Comparison of ENCODE assay signal across 8 mouse cellular contexts in the genomic region with DNA sequence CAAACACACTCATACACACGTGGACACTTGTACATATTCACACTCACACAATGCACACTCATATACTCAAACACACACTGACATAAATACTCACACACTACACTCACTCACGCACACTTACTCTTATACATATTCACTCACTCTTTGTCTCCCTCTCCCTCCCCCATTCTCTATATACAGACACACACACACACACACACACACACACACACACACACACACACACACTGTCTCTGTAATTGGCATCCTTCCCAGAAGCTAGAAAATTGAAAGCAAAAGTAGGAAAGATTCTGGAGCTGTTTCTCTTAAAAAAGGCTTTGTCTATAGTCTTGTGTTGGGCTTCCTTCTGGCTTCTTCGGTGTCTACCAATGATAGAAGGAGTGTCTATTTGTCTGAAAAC. TPM values are rescaled to one million over a fixed set of nuclear protein-coding genes. Genes with fewer than 3 reads are reported as not detected.
DNase-seq lines count a peak whose midpoint lies in the region; ATAC-seq lines count a peak whose summit lies in the region.
"Had no signal": no experiment of that assay in that cellular context is flagged by ENCODE, and none has a peak within 500 bp of the region (broad histone marks: within the 10 kb centered on the region; RNA-seq: fewer than 3 reads in every experiment).

No protein-coding gene starts in this region.

- intact Hi-C loops in left cerebral cortex, postnatal 14 days (cut with DNase I) = no loop called here
- intact Hi-C loops in left cerebral cortex, postnatal 36 days (cut with DNase I) = no loop called here

- H3K4me3 ChIP-seq in embryonic facial prominence, embryonic 15.5 days (replicated peaks) = no peak overlapping the region

- no peaks in the 10 kb centered on the region for H3K27me3 ChIP-seq in embryonic facial prominence, embryonic 15.5 days

- DNase-seq in left cerebral cortex, postnatal 14 days (ENCODE audit: low spot score in 2 of 2) = peak; percentile 20 to 60
- no peak for DNase-seq in left cerebral cortex, postnatal 36 days (ENCODE audit: low spot score in 2 of 2)
- peak; percentile 65 for DNase-seq in NIH3T3 (ENCODE audit: low read depth)
- peak; percentile 31 for DNase-seq in kidney, postnatal 14 days
- no peak for DNase-seq in cerebellum, postnatal 25 days

- no peak overlapping the region for H3K4me2 ChIP-seq in embryonic facial prominence, embryonic 15.5 days (replicated peaks)

- 0 out of 2 replicates have a peak, but pooled peaks have one; percentile 27 for ATAC-seq in embryonic facial prominence, embryonic 15.5 days (ENCODE audit: insufficient number of reproducible peaks, low FRiP score, low TSS enrichment, low read depth)
- no peak for ATAC-seq in erythroid progenitor cell, adult 5-6 weeks (replicated peaks; ENCODE audit: low FRiP score, poor library complexity, severe bottlenecking)

- peaks cover 33% of the 10 kb centered on the region for H3K4me1 ChIP-seq in embryonic facial prominence, embryonic 15.5 days

- no peak overlapping the region for H3K9ac ChIP-seq in embryonic facial prominence, embryonic 15.5 days

- no peaks in the 10 kb centered on the region for H3K36me3 ChIP-seq in embryonic facial prominence, embryonic 15.5 days

- no peaks in the 10 kb centered on the region for H3K9me3 ChIP-seq in embryonic facial prominence, embryonic 15.5 days (replicated peaks)

- 28% methylated on average over 3 of the region's 3 CpGs for WGBS in embryonic facial prominence, embryonic 15.5 days

- H3K27ac ChIP-seq in embryonic facial prominence, embryonic 15.5 days (replicated peaks) = peak overlapping the region; percentile 83

RNA-seq across cellular contexts. Expression of a gene that starts 34.5 kb away (rescaled TPM):
- 1 to 10 TPM; 5.6 to 5.9 TPM for total RNA-seq in left cerebral cortex, postnatal 14 days (2021)
- total RNA-seq in left cerebral cortex, postnatal 36 days (2021) = 1 to 10 TPM; 4.2 to 6.3 TPM
- polyA plus RNA-seq in embryonic facial prominence, embryonic 15.5 days (2015; fragmentation: Nextera tagmentation; extraction: Ambion mirVana) = 10.9 and 15.9 TPM in 2 replicates
- total RNA-seq in erythroid progenitor cell, adult 5-6 weeks (2015; ENCODE audit: low replicate concordance) = not detected in 2 replicates
- total RNA-seq in erythroid progenitor cell, adult 5-6 weeks (2017; ENCODE audit: low replicate concordance) = not detected in 2 replicates
- total RNA-seq: megakaryocyte, adult 5-6 weeks had no signal

Comparison
In these comparisons a context has a peak if more than half of its experiments do, and no peak if none do; other contexts are left out.
1. DNase-seq: peak in left cerebral cortex, postnatal 14 days (2 of 2), NIH3T3 (single experiment) and kidney, postnatal 14 days (single experiment); none in left cerebral cortex, postnatal 36 days (0 of 2) and cerebellum, postnatal 25 days (0 of 2).
2. RNA of a gene that starts 34.5 kb away (total RNA-seq): 4.2 to 6.3 TPM in left cerebral cortex, postnatal 36 days and 5.6 to 5.9 TPM in left cerebral cortex, postnatal 14 days; not detected in erythroid progenitor cell, adult 5-6 weeks; every median in the first group is over 4 times any median in the second.